Mouse (Mus musculus) hindbrain, postnatal 0 days (tissue): ENCODE measurements around the gene Ndufb7. TPM values are rescaled to one million over a fixed set of nuclear protein-coding genes. Genes with fewer than 3 reads are reported as not detected.
"Not testable (repeated sequence)": the region's sequence is repeated elsewhere in the genome, so short reads cannot be mapped to it uniquely, and the experiment has no call there.

Experiments used
- ATAC-seq: fragments of 200-750 bp; cut with Nextera tagmentation; 2 replicates; pipeline ENCODE4 v1.8.0; 2017; ENCODE audit warnings: mild to moderate bottlenecking, moderate TSS enrichment, moderate library complexity
- DNase-seq: peaks from one replicate; pipeline ENCODE4 v3.0.0-alpha.2; 2015; ENCODE audit warnings: low spot score
- H3K27ac ChIP-seq: fragments of 300-500 bp; sonication (generic); 2 replicates; pipeline ENCODE4 v1.5.1; 2014; ENCODE audit warnings: mild to moderate bottlenecking
- H3K27me3 ChIP-seq: fragments of 300-500 bp; sonication (generic); 2 replicates; pipeline ENCODE4 v1.6.1; 2014; ENCODE audit warnings: low read length, mixed read lengths; ENCODE audit not compliant: insufficient read depth
- H3K36me3 ChIP-seq: fragments of 300-500 bp; sonication (generic); 2 replicates; pipeline ENCODE4 v1.6.1; 2014; ENCODE audit warnings: low read length, mixed read lengths; ENCODE audit not compliant: insufficient read depth
- H3K4me1 ChIP-seq: fragments of 300-500 bp; sonication (generic); 2 replicates; pipeline ENCODE4 v1.6.1; 2014; ENCODE audit warnings: antibody characterized with exemption, low read length, mixed read lengths; ENCODE audit not compliant: insufficient read depth
- H3K4me2 ChIP-seq: fragments of 300-500 bp; sonication (generic); 2 replicates; pipeline ENCODE4 v1.6.1; 2014; ENCODE audit warnings: low read depth, mild to moderate bottlenecking, low read length, moderate library complexity, mixed read lengths
- H3K4me3 ChIP-seq: fragments of 300-500 bp; sonication (generic); 2 replicates; pipeline ENCODE4 v1.5.1; 2014; ENCODE audit warnings: low read length
- H3K9ac ChIP-seq: fragments of 300-500 bp; sonication (generic); replicated peaks from 2 replicates; pipeline ENCODE4 v1.6.1; 2014; ENCODE audit warnings: mild to moderate bottlenecking, low read length, moderate library complexity, mixed read lengths
- H3K9me3 ChIP-seq: fragments of 300-500 bp; sonication (generic); 2 replicates; pipeline ENCODE4 v1.6.1; 2016; ENCODE audit warnings: low read length, mixed read lengths
- CTCF ChIP-seq: IDR thresholded peaks from 2 replicates; pipeline ENCODE4 v1.5.1; 2016; ENCODE audit warnings: antibody characterized with exemption, control low read depth, low read depth
- WGBS: fragments of 180-500 bp; shearing (Covaris S2); extraction: QIAGEN DNeasy Blood & Tissue Kit; methylation state at CpG from one replicate; pipeline ENCODE4 v1.1.7; 2014; 5-methylcytosine and 5-hydroxymethylcytosine counted together
- polyA plus RNA-seq: library from polyadenylated mRNA; unstranded; fragments of >200 nt; fragmentation: Nextera tagmentation; extraction: Ambion mirVana; gene quantifications from 2 replicates; pipeline ENCODE4 v1.2.1, GENCODE M21; 2015
- total RNA-seq: library from RNA; depleted of rRNA; stranded (reverse); fragments of >200 nt; gene quantifications from 2 replicates; pipeline ENCODE4 v1.2.3, GENCODE M21; 2014; rRNA removed

Ndufb7 gene
- total RNA-seq, result 124 and 186 TPM in 2 replicates
- 436 and 442 TPM in 2 replicates for polyA plus RNA-seq

DNA sequence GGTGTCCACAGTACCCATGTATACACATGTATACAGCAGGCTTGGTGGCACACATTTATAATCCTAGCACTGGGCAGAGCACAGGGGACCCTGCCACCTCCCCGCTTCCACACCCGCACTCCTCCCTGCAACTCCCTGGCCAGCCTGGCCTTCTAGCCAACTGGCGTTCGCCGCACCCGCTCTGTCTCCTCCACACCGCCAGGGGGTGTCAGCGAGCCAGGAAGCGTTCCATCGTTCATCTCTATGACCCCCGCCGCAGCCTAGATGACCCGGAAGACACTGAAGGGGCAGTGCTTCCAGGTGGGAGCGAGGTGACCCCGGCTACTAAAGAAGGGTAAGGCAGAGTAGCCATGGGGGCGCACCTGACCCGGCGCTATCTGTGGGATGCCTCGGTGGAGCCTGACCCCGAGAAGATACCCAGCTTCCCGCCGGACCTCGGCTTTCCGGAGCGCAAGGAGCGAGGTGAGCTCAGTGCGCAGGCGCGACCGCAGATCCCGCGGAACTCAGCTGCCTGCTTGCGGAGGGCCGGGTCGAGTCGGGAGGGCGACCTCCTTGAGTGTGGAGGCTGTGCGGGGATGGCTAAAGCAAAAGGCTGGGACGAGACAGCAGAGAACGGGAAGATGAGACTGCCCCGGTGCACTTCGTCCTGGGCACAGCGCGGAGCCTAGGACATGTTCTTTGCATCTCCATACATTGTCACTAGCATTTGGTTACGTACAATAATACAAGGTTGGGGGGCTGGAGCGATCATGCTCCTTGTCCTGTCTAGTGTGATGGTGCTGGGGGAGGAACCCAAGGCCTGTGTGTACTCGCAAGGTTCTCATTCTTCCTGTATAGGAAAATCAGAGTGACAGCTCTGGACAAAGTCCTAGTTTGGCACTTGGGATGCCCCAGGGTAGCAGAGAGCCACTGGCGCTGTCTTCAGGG is at the start of gene Ndufb7:
Gene Ndufb7, plus strand, starts transcription at position 203 of the 927 bp plus-strand sequence.
- ATAC-seq, result peak; percentile 91
- no peaks in the 10 kb centered on the region for H3K9me3 ChIP-seq
- H3K27ac ChIP-seq, result peak within 1 kb of the TSS; percentile 87
- peak within 1 kb of the TSS; percentile 82 for H3K9ac ChIP-seq
- H3K27me3 ChIP-seq, result no peaks in the 10 kb centered on the region
- peak within 1 kb of the TSS; percentile 96 for H3K4me2 ChIP-seq
- peak; percentile 100 for TF ChIP-seq CTCF
- DNase-seq, result peak; percentile 95
- peaks cover 18% of the 10 kb centered on the region; the same call in 1 of the 2 replicates for H3K36me3 ChIP-seq
- under 1% methylated on average over 48 of the region's 48 CpGs for WGBS
- peak within 1 kb of the TSS; percentile 80 for H3K4me3 ChIP-seq
- peaks cover 12% of the 10 kb centered on the region for H3K4me1 ChIP-seq

DNA sequence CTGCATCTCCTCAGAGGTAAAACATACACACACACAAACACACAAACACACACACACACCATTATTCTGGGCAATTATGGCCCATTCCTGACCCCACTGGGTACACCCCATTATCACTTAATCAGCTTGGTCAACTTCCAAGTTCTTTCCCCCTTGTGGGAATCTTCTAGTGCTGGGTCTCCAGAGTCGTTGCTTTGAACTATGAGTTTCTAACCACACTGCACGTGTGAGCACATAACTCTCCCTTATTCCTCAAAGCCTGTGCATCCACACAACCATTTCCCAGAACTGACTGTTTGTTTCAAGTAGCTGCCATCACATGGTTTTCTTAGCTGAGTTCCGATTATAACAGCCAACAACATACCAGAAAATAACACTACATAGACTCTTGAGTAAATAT is 46.0 kb upstream of the Ndufb7 start:
- no peak overlapping the region for H3K4me3 ChIP-seq
- no peak overlapping the region for H3K9ac ChIP-seq
- H3K27me3 ChIP-seq, result no peaks in the 10 kb centered on the region
- no peak for DNase-seq
- no peak for TF ChIP-seq CTCF
- no peak overlapping the region for H3K27ac ChIP-seq
- H3K9me3 ChIP-seq, result 0 out of 2 replicates have a peak, but pooled peaks cover 2% of the 10 kb centered on the region
- no peak overlapping the region for H3K4me2 ChIP-seq
- WGBS, result 66% methylated on average over 3 of the region's 3 CpGs
- no peak for ATAC-seq
- no peaks in the 10 kb centered on the region for H3K4me1 ChIP-seq
- H3K36me3 ChIP-seq, result no peaks in the 10 kb centered on the region

DNA sequence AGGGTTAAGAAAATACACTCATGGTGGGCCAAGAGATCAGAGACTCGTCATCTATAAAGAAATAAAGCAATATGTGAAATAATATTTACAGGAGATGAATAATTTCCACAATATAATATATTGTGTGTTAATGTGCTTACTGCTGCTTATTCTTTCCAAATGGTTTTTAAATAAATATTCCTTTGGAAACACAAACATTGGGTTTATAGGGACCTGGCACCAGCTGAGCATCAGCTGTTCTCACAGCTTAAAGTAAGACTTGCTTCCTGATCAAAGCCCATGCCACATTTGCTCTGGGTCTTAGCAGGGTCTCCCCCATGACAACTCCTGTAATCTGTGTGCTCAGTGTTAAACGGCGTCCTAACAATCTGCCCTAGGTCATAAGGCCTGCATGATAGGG is 45.6 kb upstream of the Ndufb7 start:
- not testable (repeated sequence) for H3K4me2 ChIP-seq, H3K27me3 ChIP-seq
- 73% methylated on average over 3 of the region's 3 CpGs for WGBS

DNA sequence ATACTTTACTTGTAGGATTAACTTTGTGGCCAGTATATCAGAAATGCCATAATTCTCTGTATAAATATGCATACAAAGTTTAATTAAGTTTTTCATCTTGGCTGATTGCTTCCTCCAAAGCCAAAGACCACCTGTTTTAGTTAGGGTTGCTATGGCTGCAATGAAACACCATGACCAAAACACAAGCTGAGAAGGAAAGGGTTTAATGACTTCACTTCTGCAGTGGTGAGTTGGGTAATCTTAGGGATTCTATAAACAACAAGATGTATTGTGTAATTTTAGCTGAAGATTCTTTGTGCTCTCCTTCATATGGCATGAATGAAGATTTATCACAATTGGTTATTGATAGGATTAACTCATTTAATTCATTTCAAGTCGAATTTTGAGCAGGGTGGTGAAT is 45.2 kb upstream of the Ndufb7 start:
- Histone ChIP-seq H3K4me1 (no peaks in the 10 kb centered on the region), H3K9ac (no peak overlapping the region), H3K27me3 (no peaks in the 10 kb centered on the region), H3K4me2 (no peak overlapping the region), H3K36me3 (no peaks in the 10 kb centered on the region), H3K27ac (no peak overlapping the region), H3K4me3 (no peak overlapping the region), H3K9me3 (0 out of 2 replicates have a peak, but pooled peaks cover 2% of the 10 kb centered on the region)
- DNase-seq (no peak), ATAC-seq (no peak)
- no peak for TF ChIP-seq CTCF
- WGBS, result 16% methylated on average over 1 of the region's 1 CpGs

More for the DNA sequence above, 45.6 kb upstream of the Ndufb7 start:
- not testable (repeated sequence) for DNase-seq, H3K9me3 ChIP-seq, H3K9ac ChIP-seq, ATAC-seq, H3K36me3 ChIP-seq, H3K27ac ChIP-seq, H3K4me1 ChIP-seq, H3K4me3 ChIP-seq

DNA sequence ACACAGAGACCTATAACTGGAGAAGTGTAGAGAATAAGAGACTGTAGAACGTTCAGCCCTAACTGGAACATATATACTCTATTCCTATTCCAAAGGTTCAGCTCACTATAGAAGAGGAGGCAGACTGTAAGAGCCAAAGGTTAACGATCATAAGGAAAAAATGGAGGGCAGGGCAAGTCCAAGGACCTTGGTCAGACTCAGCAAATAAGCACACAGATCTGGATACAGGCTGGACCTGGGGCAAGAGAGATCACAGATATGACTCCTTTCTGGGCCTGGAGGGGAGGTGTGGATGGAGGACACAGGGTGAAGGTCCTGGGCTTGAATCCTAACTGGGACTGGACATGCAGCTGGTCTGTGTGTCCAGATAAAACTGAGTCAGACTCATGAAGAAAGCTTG is 31.7 kb upstream of the Ndufb7 start:
- no peak for DNase-seq
- Histone ChIP-seq H3K27me3 (no peaks in the 10 kb centered on the region), H3K4me2 (no peak overlapping the region), H3K4me1 (no peaks in the 10 kb centered on the region), H3K4me3 (no peak overlapping the region), H3K9ac (no peak overlapping the region), H3K36me3 (no peaks in the 10 kb centered on the region), H3K9me3 (no peaks in the 10 kb centered on the region), H3K27ac (no peak overlapping the region)
- ATAC-seq, result no peak
- WGBS, result 89% methylated on average over 2 of the region's 2 CpGs
- TF ChIP-seq CTCF, result no peak

DNA sequence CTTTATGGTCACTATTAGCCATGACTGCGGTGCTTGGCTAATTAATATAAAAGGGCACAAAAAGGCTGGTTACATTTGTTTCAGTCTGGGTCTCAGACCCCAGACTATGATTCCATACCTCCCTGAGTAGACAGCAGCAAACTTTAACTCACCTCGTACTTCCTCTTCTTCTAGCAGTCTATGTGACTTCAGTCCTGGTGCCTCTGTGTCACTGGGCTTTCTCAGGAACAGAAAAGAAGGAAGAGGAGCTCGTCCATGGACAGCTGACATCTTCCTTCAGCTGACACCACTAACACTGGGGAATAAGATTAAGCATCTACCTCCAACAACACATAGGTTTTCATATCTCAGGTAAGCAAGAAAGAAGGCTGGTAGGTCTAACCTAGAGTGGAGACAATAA is 30.7 kb upstream of the Ndufb7 start, which contains the start of gene Olfr370:
Gene Olfr370, plus strand, starts transcription at position 45 of the 400 bp plus-strand sequence.
- no peak for TF ChIP-seq CTCF
- 69% methylated on average over 3 of the region's 3 CpGs for WGBS

DNA sequence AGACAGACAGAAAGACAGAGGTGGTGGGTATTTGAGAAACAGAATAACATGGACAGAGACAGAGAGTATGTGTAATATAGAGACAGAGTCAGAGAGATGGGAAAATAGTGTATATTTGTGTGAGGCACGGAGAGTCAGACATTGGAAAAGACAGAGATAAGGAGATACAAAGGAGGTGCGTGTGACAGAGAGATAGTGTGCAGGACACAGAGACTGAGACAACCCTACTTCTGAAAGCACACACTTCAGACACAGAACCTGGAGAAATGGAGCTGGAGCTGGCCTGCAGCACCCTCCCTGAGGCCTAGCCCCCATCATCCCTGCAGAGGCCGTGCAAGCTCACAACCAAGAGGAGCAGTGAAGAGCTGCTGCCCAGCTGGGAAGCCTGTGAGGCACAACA is 3.8 kb upstream of the Ndufb7 start:
- H3K4me2 ChIP-seq, result no peak overlapping the region
- no peak overlapping the region for H3K9ac ChIP-seq
- DNase-seq (no peak), ATAC-seq (no peak)
- H3K9me3 ChIP-seq, result no peaks in the 10 kb centered on the region
- 68% methylated on average over 3 of the region's 3 CpGs for WGBS
- H3K36me3 ChIP-seq, result no peaks in the 10 kb centered on the region
- no peak overlapping the region for H3K4me3 ChIP-seq
- H3K27me3 ChIP-seq, result no peaks in the 10 kb centered on the region
- H3K4me1 ChIP-seq, result peaks cover 6% of the 10 kb centered on the region
- TF ChIP-seq CTCF, result no peak
- H3K27ac ChIP-seq, result no peak overlapping the region

More for the DNA sequence above, 30.7 kb upstream of the Ndufb7 start, which contains the start of gene Olfr370:
- DNase-seq (no peak), ATAC-seq (no peak)
- Histone ChIP-seq H3K27ac (no peak within 1 kb of the TSS), H3K4me1 (no peaks in the 10 kb centered on the region), H3K9ac (no peak within 1 kb of the TSS), H3K27me3 (no peaks in the 10 kb centered on the region), H3K4me2 (no peak within 1 kb of the TSS), H3K4me3 (no peak within 1 kb of the TSS), H3K9me3 (no peaks in the 10 kb centered on the region), H3K36me3 (no peaks in the 10 kb centered on the region)
